Mouse (Mus musculus) kidney, postnatal 0 days (tissue): Measurements from ENCODE around the gene Galk2. TPM values are rescaled to one million over a fixed set of nuclear protein-coding genes. Genes with fewer than 3 reads are reported as not detected.
A peak's percentile ranks its signal among the peaks of the same experiment; 100 is the strongest.

Experiments
- ATAC-seq: fragments of 200-750 bp; cut with Nextera tagmentation; replicated peaks from 2 replicates; pipeline ENCODE4 v1.8.0; 2017; ENCODE audit warnings: low read depth, moderate number of reproducible peaks, moderate TSS enrichment, moderate library complexity; ENCODE audit not compliant: low FRiP score
- DNase-seq: peaks from one replicate; pipeline ENCODE4 v3.0.0-alpha.2; 2016; ENCODE audit warnings: low spot score
- H3K27ac ChIP-seq: fragments of 300-500 bp; sonication (generic); 2 replicates; pipeline ENCODE4 v1.5.1; 2014; ENCODE audit warnings: mild to moderate bottlenecking
- H3K27me3 ChIP-seq: fragments of 300-500 bp; sonication (generic); 2 replicates; pipeline ENCODE4 v1.6.1; 2014; ENCODE audit warnings: low read length, mixed read lengths; ENCODE audit not compliant: insufficient read depth
- H3K36me3 ChIP-seq: fragments of 300-500 bp; sonication (generic); 2 replicates; pipeline ENCODE4 v1.6.1; 2014; ENCODE audit warnings: low read length, mixed read lengths; ENCODE audit not compliant: insufficient read depth
- H3K4me1 ChIP-seq: fragments of 300-500 bp; sonication (generic); replicated peaks from 2 replicates; pipeline ENCODE4 v1.6.1; 2014; ENCODE audit warnings: antibody characterized with exemption, low read length, mixed read lengths; ENCODE audit not compliant: insufficient read depth
- H3K4me2 ChIP-seq: fragments of 300-500 bp; sonication (generic); 2 replicates; pipeline ENCODE4 v1.6.1; 2014; ENCODE audit warnings: mild to moderate bottlenecking, low read length, moderate library complexity, mixed read lengths
- H3K4me3 ChIP-seq: fragments of 300-500 bp; sonication (generic); replicated peaks from 2 replicates; pipeline ENCODE4 v1.5.1; 2014; ENCODE audit warnings: low read depth, low read length
- H3K9ac ChIP-seq: fragments of 300-500 bp; sonication (generic); 2 replicates; pipeline ENCODE4 v1.6.1; 2014; ENCODE audit warnings: low read depth, low read length
- H3K9me3 ChIP-seq: fragments of 300-500 bp; sonication (generic); replicated peaks from 2 replicates; pipeline ENCODE4 v1.6.1; 2016; ENCODE audit warnings: low read length, inconsistent platforms, mixed read lengths
- CTCF ChIP-seq: IDR thresholded peaks from 2 replicates; pipeline ENCODE4 v1.5.1; 2016; ENCODE audit warnings: antibody characterized with exemption, low read depth, mild to moderate bottlenecking, moderate library complexity
- WGBS: fragments of 180-500 bp; shearing (Covaris S2); extraction: QIAGEN DNeasy Blood & Tissue Kit; methylation state at CpG from one replicate; pipeline ENCODE4 v1.1.7; 2014; 5-methylcytosine and 5-hydroxymethylcytosine counted together
- polyA plus RNA-seq: library from polyadenylated mRNA; unstranded; fragments of >200 nt; fragmentation: Nextera tagmentation; extraction: Ambion mirVana; gene quantifications from 2 replicates; pipeline ENCODE4 v1.2.1, GENCODE M21; 2015

The Galk2 gene
- polyA plus RNA-seq, 1 experiment from 2014 or later = 60.6 TPM

GRCm38 (mm10) chr2:125864551-125864950 is 5.6 kb downstream of the Galk2 start:
- no peak for TF ChIP-seq CTCF
- WGBS = 93% methylated on average over 1 of the region's 1 CpGs

GRCm38 (mm10) chr2:125865585-125865984 is 6.7 kb downstream of the Galk2 start:
- Histone ChIP-seq H3K4me2 (peak overlapping the region; percentile 74), H3K4me1 (0 out of 2 replicates have a peak, but pooled peaks cover 10% of the 10 kb centered on the region), H3K36me3 (peaks cover 4% of the 10 kb centered on the region; the same call in 1 of the 2 replicates), H3K27ac (0 out of 2 replicates have a peak overlapping the region, but pooled peaks have one; percentile 67), H3K27me3 (no peaks in the 10 kb centered on the region), H3K9ac (peak overlapping the region; percentile 70; the same call in 1 of the 2 replicates), H3K4me3 (peak overlapping the region; percentile 66; the same call in 1 of the 2 replicates), H3K9me3 (no peaks in the 10 kb centered on the region)
- ATAC-seq (no peak), DNase-seq (no peak)
- TF ChIP-seq CTCF = no peak

More at GRCm38 (mm10) chr2:125864551-125864950, 5.6 kb downstream of the Galk2 start:
- peaks cover 4% of the 10 kb centered on the region; the same call in 1 of the 2 replicates for H3K36me3 ChIP-seq
- no peaks in the 10 kb centered on the region for H3K27me3 ChIP-seq
- no peak overlapping the region for H3K4me3 ChIP-seq
- no peak for DNase-seq
- no peak overlapping the region for H3K9ac ChIP-seq
- no peaks in the 10 kb centered on the region for H3K9me3 ChIP-seq
- 0 out of 2 replicates have a peak, but pooled peaks cover 10% of the 10 kb centered on the region for H3K4me1 ChIP-seq
- ATAC-seq = no peak
- no peak overlapping the region for H3K27ac ChIP-seq
- no peak overlapping the region for H3K4me2 ChIP-seq

GRCm38 (mm10) chr2:125866058-125866740 is 7.3 kb downstream of the Galk2 start:
- H3K27ac ChIP-seq = peak overlapping the region; percentile 67
- ATAC-seq (peak; percentile 94), DNase-seq (peak; percentile 91)
- H3K4me1 ChIP-seq = 0 out of 2 replicates have a peak, but pooled peaks cover 10% of the 10 kb centered on the region
- peaks cover 4% of the 10 kb centered on the region; the same call in 1 of the 2 replicates for H3K36me3 ChIP-seq
- H3K9ac ChIP-seq = peak overlapping the region; percentile 70
- H3K27me3 ChIP-seq = no peaks in the 10 kb centered on the region
- 0 out of 2 replicates have a peak, but pooled peaks have one; percentile 10 for TF ChIP-seq CTCF
- H3K9me3 ChIP-seq = no peaks in the 10 kb centered on the region
- peak overlapping the region; percentile 74 for H3K4me2 ChIP-seq
- H3K4me3 ChIP-seq = peak overlapping the region; percentile 66
- 2% methylated on average over 23 of the region's 23 CpGs for WGBS

GRCm38 (mm10) chr2:125868301-125868700 is 9.4 kb downstream of the Galk2 start:
- WGBS = 79% methylated on average over 3 of the region's 3 CpGs
- Histone ChIP-seq H3K36me3 (peaks cover 4% of the 10 kb centered on the region; the same call in 1 of the 2 replicates), H3K4me3 (no peak overlapping the region), H3K9ac (no peak overlapping the region), H3K4me1 (0 out of 2 replicates have a peak, but pooled peaks cover 10% of the 10 kb centered on the region), H3K4me2 (no peak overlapping the region), H3K9me3 (no peaks in the 10 kb centered on the region), H3K27me3 (no peaks in the 10 kb centered on the region), H3K27ac (no peak overlapping the region)
- no peak for DNase-seq
- TF ChIP-seq CTCF = no peak
- ATAC-seq = no peak

GRCm38 (mm10) chr2:125870159-125870558 is 11.2 kb downstream of the Galk2 start:
- DNase-seq (peak; percentile 74), ATAC-seq (peak; percentile 67)
- H3K9me3 ChIP-seq = no peaks in the 10 kb centered on the region
- no peak overlapping the region for H3K9ac ChIP-seq
- no peak overlapping the region for H3K4me2 ChIP-seq
- no peak overlapping the region for H3K4me3 ChIP-seq
- no peak overlapping the region for H3K27ac ChIP-seq
- H3K27me3 ChIP-seq = no peaks in the 10 kb centered on the region
- H3K36me3 ChIP-seq = peaks cover 4% of the 10 kb centered on the region; the same call in 1 of the 2 replicates
- WGBS = 60% methylated on average over 3 of the region's 3 CpGs
- 0 out of 2 replicates have a peak, but pooled peaks cover 10% of the 10 kb centered on the region for H3K4me1 ChIP-seq
- no peak for TF ChIP-seq CTCF

- Histone ChIP-seq H3K4me2 (no peak overlapping the region), H3K9ac (no peak overlapping the region), H3K9me3 (no peaks in the 10 kb centered on the region), H3K4me1 (no peaks in the 10 kb centered on the region), H3K4me3 (no peak overlapping the region), H3K36me3 (no peaks in the 10 kb centered on the region; the same call in 1 of the 2 replicates), H3K27ac (no peak overlapping the region), H3K27me3 (no peaks in the 10 kb centered on the region)
- WGBS = 76% methylated on average over 4 of the region's 4 CpGs
- DNase-seq (no peak), ATAC-seq (no peak)
- no peak for TF ChIP-seq CTCF
Observed at GRCm38 (mm10) chr2:125885891-125886576, 27.1 kb downstream of the Galk2 start.
